ENCODE assay signal across 8 mouse cellular contexts in the genomic region with DNA sequence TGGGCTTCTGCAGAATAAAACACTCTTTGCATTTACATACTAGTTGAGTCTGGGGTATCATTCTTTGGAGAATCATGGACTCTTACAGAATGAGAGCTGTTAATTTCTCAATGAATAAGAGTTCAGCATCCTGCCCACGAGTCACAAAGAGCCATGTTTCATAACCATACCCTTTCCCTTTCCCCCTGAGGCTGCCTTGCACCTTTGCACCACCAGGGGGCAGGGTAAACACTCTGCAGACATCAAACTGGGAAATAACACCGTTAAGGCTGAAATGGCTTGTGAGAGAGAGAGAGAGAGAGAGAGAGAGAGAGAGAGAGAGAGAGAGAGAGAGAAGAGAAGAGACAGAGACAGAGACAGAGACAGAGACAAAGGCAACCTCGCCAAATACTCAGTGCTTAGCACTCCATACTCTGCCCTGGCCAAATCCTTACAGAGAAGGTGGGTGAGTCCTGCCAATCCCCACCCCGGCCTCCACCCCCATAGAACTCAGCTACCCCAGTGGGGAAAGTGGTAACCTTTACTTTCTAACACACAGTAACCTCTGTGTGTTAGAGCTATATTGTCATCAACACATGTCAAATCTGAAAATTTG. TPM values are rescaled to one million over a fixed set of nuclear protein-coding genes. Genes with fewer than 3 reads are reported as not detected.
DNase-seq lines count a peak whose midpoint lies in the region; TF ChIP-seq lines count a peak whose summit lies in the region.
"Had no signal": no experiment of that assay in that cellular context is flagged by ENCODE, and none has a peak within 500 bp of the region (broad histone marks: within the 10 kb centered on the region; RNA-seq: fewer than 3 reads in every experiment).

No protein-coding gene starts in this region.

- no peaks in the 10 kb centered on the region for H3K79me2 ChIP-seq in MEL (ENCODE audit: control insufficient read depth, insufficient read depth, low read length, poor library complexity)

- peak; percentile 84 to 89 (median 88) for TF ChIP-seq CTCF in MEL (IDR thresholded peaks at IDR 0.05 in 2 of 3, conservative IDR thresholded peaks at IDR 0.05 in 1 of 3; ENCODE audit: control insufficient read depth in 1 of 3, insufficient read depth in 1 of 3, low read depth in 2 of 3, low read length in 3 of 3, poor library complexity in 1 of 3, severe bottlenecking in 1 of 3)
- TF ChIP-seq CTCF in lung, adult 2 months (IDR thresholded peaks at IDR 0.05; ENCODE audit: insufficient read depth, low read length) = peak; percentile 93

- no peak overlapping the region for H3K27ac ChIP-seq in MEL (ENCODE audit: control insufficient read depth, low read depth, low read length)
- H3K27ac ChIP-seq: limb, embryonic 12.5 days had no signal

- TF ChIP-seq POLR2A in MEL (IDR thresholded peaks at IDR 0.05; ENCODE audit: control insufficient read depth in 1 of 2, insufficient read depth in 1 of 2, low read depth in 1 of 2, low read length in 2 of 2, poor library complexity in 1 of 2) = no peak
- TF ChIP-seq POLR2A in lung, adult 2 months (IDR thresholded peaks at IDR 0.05; ENCODE audit: borderline replicate concordance, extremely low read depth, low read depth, low read length) = no peak

- no peak overlapping the region for H3K9ac ChIP-seq in MEL (ENCODE audit: control insufficient read depth, low read depth, low read length, poor library complexity, severe bottlenecking)
- H3K9ac ChIP-seq: limb, embryonic 12.5 days had no signal

- DNase-seq in CD4-positive helper T cell, adult 2 months (ENCODE audit: low read depth, low spot score) = peak; percentile 74
- DNase-seq in MEL (ENCODE audit: low read depth, low spot score) = peak; percentile 79
- DNase-seq in cerebellum, adult 18-20 months = peak; percentile 88 to 91
- peak; percentile 74 to 84 for DNase-seq in frontal cortex, postnatal 10 days (ENCODE audit: low spot score in 2 of 2)
- DNase-seq in kidney, postnatal 36 days = peak; percentile 87 to 91
- peak; percentile 78 for DNase-seq in lung, adult 2 months
- DNase-seq in right cerebral cortex, postnatal 36 days (ENCODE audit: low spot score in 2 of 2) = peak; percentile 74 to 80

- peak; percentile 72 for TF ChIP-seq RAD21 in MEL (IDR thresholded peaks at IDR 0.05; ENCODE audit: low read depth, low read length)

- WGBS in lung, adult 2 months = 36% methylated on average over 4 of the region's 4 CpGs

- no peak overlapping the region for H3K4me3 ChIP-seq in MEL (ENCODE audit: control insufficient read depth in 1 of 2, insufficient read depth in 1 of 2, low read depth in 2 of 2, low read length in 2 of 2)
- no peak overlapping the region for H3K4me3 ChIP-seq in lung, adult 2 months (replicated peaks; ENCODE audit: extremely low read depth, low read depth, low read length)
- H3K4me3 ChIP-seq: limb, embryonic 12.5 days had no signal

- no peak for TF ChIP-seq EP300 in MEL (IDR thresholded peaks at IDR 0.05; ENCODE audit: low read depth in 1 of 2, low read length in 2 of 2)

- peaks cover 0 to 3% of the 10 kb centered on the region in 2 experiments; a peak in 1 of 4 replicates for H3K36me3 ChIP-seq in MEL (ENCODE audit: control insufficient read depth in 1 of 2, insufficient read depth in 2 of 2, low read length in 2 of 2)
- H3K36me3 ChIP-seq: limb, embryonic 12.5 days had no signal

- H3K27me3 ChIP-seq in MEL (ENCODE audit: control insufficient read depth in 1 of 2, insufficient read depth in 2 of 2, low read length in 2 of 2) = no peaks in the 10 kb centered on the region
- H3K27me3 ChIP-seq: limb, embryonic 12.5 days had no signal

- peaks cover 0 to 8% of the 10 kb centered on the region in 2 experiments; a peak in 3 of 4 replicates for H3K4me1 ChIP-seq in MEL (ENCODE audit: control insufficient read depth in 1 of 2, insufficient read depth in 2 of 2, low read length in 2 of 2)
- H3K4me1 ChIP-seq in lung, adult 2 months (ENCODE audit: control insufficient read depth, insufficient read depth, low read length) = peaks cover 13% of the 10 kb centered on the region

- no peaks in the 10 kb centered on the region for H3K9me3 ChIP-seq in MEL (replicated peaks; ENCODE audit: insufficient read depth, low read length)
- H3K9me3 ChIP-seq: limb, embryonic 12.5 days had no signal

TF ChIP-seq in MEL, 35 proteins besides CTCF, POLR2A, EP300 and RAD21:
- TF ChIP-seq JUND (IDR thresholded peaks at IDR 0.05; ENCODE audit: low read depth, low read length) (peak; percentile 97), ZMIZ1 (IDR thresholded peaks at IDR 0.05; ENCODE audit: low read depth, low read length) (no peak), MAFK (IDR thresholded peaks at IDR 0.05; ENCODE audit: borderline replicate concordance, low read depth, low read length) (no peak), TAL1 (IDR thresholded peaks at IDR 0.05; ENCODE audit: low read length) (no peak), MAZ (IDR thresholded peaks at IDR 0.05; ENCODE audit: low read depth, low read length) (peak; percentile 25; the same call in 1 of the 2 replicates), MEF2A (IDR thresholded peaks at IDR 0.05; ENCODE audit: extremely low read depth, insufficient replicate concordance, low read depth, low read length, poor library complexity, severe bottlenecking) (no peak), NELFE (IDR thresholded peaks at IDR 0.05; ENCODE audit: low read depth, low read length) (no peak), NRF1 (IDR thresholded peaks at IDR 0.05; ENCODE audit: insufficient read depth, low read depth, low read length, poor library complexity, severe bottlenecking) (no peak), ZC3H11A (IDR thresholded peaks at IDR 0.05; ENCODE audit: low read depth, low read length) (peak; percentile 73), SMC3 (IDR thresholded peaks at IDR 0.05; ENCODE audit: low read depth, low read length) (peak; percentile 92), MAX (IDR thresholded peaks at IDR 0.05; ENCODE audit: low read length) (no peak)
TF ChIP-seq in MEL: peak in this region for 4.

RNA-seq across cellular contexts. Expression of a gene that starts 34.9 kb away (rescaled TPM):
- total RNA-seq in MEL (2012; rRNA removed) = not detected in 2 replicates
- polyA plus RNA-seq in MEL (2012; ENCODE audit: insufficient read depth in 1 of 2, insufficient read length in 2 of 2, low read depth in 1 of 2, low replicate concordance in 2 of 2, missing spikeins in 1 of 2) = not detected
- polyA plus RNA-seq in lung, adult 2 months (2012; rRNA removed) = not detected in 2 replicates
- polyA plus RNA-seq: limb, embryonic 12.5 days had no signal

RNA-seq across cellular contexts. Expression of a gene that starts 42.8 kb away (rescaled TPM):
- 1.3 TPM in 2 replicates for total RNA-seq in MEL (2012; rRNA removed)
- polyA plus RNA-seq in MEL (2012; ENCODE audit: insufficient read depth in 1 of 2, insufficient read length in 2 of 2, low read depth in 1 of 2, low replicate concordance in 2 of 2, missing spikeins in 1 of 2) = 1 to 10 TPM in 1 of 2 experiments, not detected in 1; 5.3 TPM
- 5.7 and 7.3 TPM in 2 replicates for polyA plus RNA-seq in lung, adult 2 months (2012; rRNA removed)
